Mouse (Mus musculus): Measurements from ENCODE around the gene Kif2c. TPM values are rescaled to one million over a fixed set of nuclear protein-coding genes. Genes with fewer than 3 reads are reported as not detected.

Kif2c gene
- polyA plus RNA-seq, 1 experiment from 2014 or later: 77.5 TPM

DNA sequence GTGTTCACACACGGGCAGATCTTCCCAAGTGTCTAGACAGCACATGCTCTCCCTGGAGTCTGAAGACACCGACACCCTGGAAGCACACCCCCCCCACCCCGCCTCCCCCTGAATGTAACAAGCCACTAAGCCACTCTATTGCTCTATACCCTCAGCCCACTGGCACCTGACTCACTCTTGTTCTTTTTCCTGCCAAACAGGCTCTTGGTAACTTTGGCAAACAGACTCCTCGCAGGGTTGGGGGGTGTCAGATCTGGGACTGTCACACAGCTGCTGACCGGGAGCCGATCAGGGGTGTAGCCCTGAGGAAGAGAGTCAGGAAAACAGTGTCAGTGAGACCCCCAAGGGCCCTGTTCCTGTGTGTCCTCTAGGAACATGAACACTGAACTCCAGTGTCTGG is 51.2 kb downstream of the Kif2c start:
- H3K36me3 ChIP-seq (ENCODE audit: control insufficient read depth, insufficient read depth, low read length): peaks cover 13% of the 10 kb centered on the region
- no peak for ATAC-seq (ENCODE audit: low FRiP score)
- peak overlapping the region; percentile 85 for H3K27ac ChIP-seq (ENCODE audit: low read depth, low read length)
- 68% methylated on average over 6 of the region's 6 CpGs for WGBS
- peak overlapping the region; percentile 67; the same call in 1 of the 2 replicates for H3K4me3 ChIP-seq (ENCODE audit: low read depth, low read length)
- no peaks in the 10 kb centered on the region; the same call in 1 of the 2 replicates for H3K27me3 ChIP-seq (ENCODE audit: control insufficient read depth, insufficient read depth, low read length)
- peaks cover 20% of the 10 kb centered on the region for H3K4me1 ChIP-seq (replicated peaks; ENCODE audit: control insufficient read depth, insufficient read depth, low read length)
- H3K9me3 ChIP-seq (ENCODE audit: control insufficient read depth, low read length): no peaks in the 10 kb centered on the region
- peak overlapping the region; percentile 23; the same call in 1 of the 2 replicates for H3K9ac ChIP-seq (ENCODE audit: low read depth, low read length)
- peak overlapping the region; percentile 92 for H3K4me2 ChIP-seq (replicated peaks; ENCODE audit: low read depth, low read length)
- no peak for DNase-seq (ENCODE audit: low spot score)

DNA sequence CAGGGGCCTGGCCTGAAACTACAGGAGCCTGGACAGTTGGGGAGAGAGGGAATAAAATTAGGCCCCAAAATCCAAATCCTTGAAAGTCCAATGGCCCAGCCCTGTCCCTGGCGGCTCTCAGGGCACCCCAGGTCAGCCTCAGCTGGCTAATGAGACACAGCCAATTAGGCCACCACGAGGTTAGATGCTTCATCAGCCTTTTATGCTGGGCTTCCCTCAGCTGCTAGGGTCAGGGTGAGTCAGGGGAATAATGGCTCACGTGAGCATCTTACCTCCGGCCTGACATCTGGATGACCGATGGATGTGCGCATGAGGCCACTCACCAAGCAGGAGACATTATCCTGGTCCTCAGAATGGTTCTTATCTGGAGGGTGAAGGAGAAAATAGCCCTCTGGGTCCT is 51.6 kb downstream of the Kif2c start:
- H3K4me2 ChIP-seq (replicated peaks; ENCODE audit: low read depth, low read length): peak overlapping the region; percentile 92
- H3K9ac ChIP-seq (ENCODE audit: low read depth, low read length): peak overlapping the region; percentile 11; the same call in 1 of the 2 replicates
- no peak for ATAC-seq (ENCODE audit: low FRiP score)
- no peaks in the 10 kb centered on the region for H3K9me3 ChIP-seq (ENCODE audit: control insufficient read depth, low read length)
- H3K27ac ChIP-seq (ENCODE audit: low read depth, low read length): peak overlapping the region; percentile 85
- H3K36me3 ChIP-seq (ENCODE audit: control insufficient read depth, insufficient read depth, low read length): peaks cover 13% of the 10 kb centered on the region
- no peaks in the 10 kb centered on the region; the same call in 1 of the 2 replicates for H3K27me3 ChIP-seq (ENCODE audit: control insufficient read depth, insufficient read depth, low read length)
- peak; percentile 54 for DNase-seq (ENCODE audit: low spot score)
- WGBS: 44% methylated on average over 6 of the region's 6 CpGs
- no peak overlapping the region for H3K4me3 ChIP-seq (ENCODE audit: low read depth, low read length)
- peaks cover 21% of the 10 kb centered on the region for H3K4me1 ChIP-seq (replicated peaks; ENCODE audit: control insufficient read depth, insufficient read depth, low read length)

DNA sequence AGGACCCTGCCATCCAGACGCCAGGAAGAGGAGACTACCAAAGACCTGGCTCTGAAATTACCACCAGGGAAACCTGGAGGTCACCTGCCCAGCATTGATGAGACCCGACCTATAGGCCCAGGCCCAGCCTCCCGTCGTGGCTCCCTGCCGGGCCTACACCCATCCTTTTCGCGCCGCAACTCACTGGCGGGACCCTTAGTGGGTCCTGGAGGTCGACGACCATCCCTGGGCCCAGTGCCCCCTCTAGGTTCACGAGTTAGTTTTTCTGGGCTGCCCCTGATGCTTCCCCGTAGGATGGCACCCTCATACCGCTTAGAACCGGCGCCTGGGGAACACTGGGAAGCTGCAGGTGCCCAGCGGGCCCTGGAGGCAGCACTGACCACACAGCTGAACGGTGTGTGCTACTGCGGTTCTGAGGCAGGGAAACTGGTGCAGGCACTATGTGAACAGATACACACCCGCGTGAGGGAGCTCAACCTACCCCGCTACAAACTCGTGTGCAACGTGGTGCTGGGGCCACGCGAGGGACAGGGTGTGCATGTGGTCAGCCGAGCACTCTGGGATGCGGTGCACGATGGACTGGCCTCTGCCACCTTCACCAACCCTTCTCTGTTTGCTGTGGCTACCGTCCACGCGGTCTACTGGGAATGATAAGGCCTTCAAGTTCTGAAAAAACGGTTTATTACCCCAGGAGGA is 54.3 kb downstream of the Kif2c start:
- Histone ChIP-seq H3K36me3 (ENCODE audit: control insufficient read depth, insufficient read depth, low read length) (peaks cover 13% of the 10 kb centered on the region), H3K4me1 (replicated peaks; ENCODE audit: control insufficient read depth, insufficient read depth, low read length) (peaks cover 30% of the 10 kb centered on the region), H3K9me3 (ENCODE audit: control insufficient read depth, low read length) (no peaks in the 10 kb centered on the region), H3K4me3 (ENCODE audit: low read depth, low read length) (no peak overlapping the region), H3K27me3 (ENCODE audit: control insufficient read depth, insufficient read depth, low read length) (no peaks in the 10 kb centered on the region; the same call in 1 of the 2 replicates), H3K27ac (ENCODE audit: low read depth, low read length) (no peak overlapping the region), H3K4me2 (replicated peaks; ENCODE audit: low read depth, low read length) (no peak overlapping the region), H3K9ac (ENCODE audit: low read depth, low read length) (no peak overlapping the region)
- ATAC-seq (ENCODE audit: low FRiP score): no peak
- 91% methylated on average over 33 of the region's 33 CpGs for WGBS
- DNase-seq (ENCODE audit: low spot score): no peak

DNA sequence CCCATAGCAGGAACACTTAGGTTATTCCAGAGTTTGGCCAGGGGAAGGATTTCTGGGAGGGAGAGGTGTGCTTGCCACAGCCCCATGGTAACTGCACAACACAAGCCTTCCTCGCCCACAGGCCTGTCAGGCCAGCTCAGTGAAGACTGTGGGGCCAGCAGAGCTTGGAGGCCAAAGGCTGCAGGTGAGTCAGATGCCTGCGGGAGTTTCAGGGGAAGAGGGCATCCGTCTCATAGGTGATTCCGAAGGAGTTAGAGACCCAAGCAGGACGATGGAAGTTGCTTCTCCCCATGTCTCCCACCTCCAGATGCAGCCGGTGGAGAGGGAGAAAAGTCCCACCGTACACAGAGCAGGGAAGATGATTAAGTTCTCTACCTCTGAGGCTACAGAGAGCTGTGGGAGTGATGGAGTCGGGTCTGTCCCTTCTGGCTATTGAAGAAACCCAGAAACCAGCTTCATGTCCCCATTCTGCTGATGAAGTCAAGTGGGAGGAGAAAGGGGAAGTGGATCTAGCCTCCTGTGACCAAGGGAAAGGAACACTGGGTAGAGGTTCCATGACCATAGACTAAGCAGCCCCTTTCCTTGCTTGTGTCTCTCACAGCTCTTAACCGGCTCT is 55.7 kb downstream of the Kif2c start, which contains the start of gene Tctex1d4:
Gene Tctex1d4, plus strand, starts transcription at position 120 of the 616 bp plus-strand sequence.
- H3K27ac ChIP-seq (ENCODE audit: low read depth, low read length): peak within 1 kb of the TSS; percentile 82
- no peak for DNase-seq (ENCODE audit: low spot score)
- peak within 1 kb of the TSS; percentile 49 for H3K9ac ChIP-seq (ENCODE audit: low read depth, low read length)
- H3K27me3 ChIP-seq (ENCODE audit: control insufficient read depth, insufficient read depth, low read length): no peaks in the 10 kb centered on the region
- no peak within 1 kb of the TSS for H3K4me3 ChIP-seq (ENCODE audit: low read depth, low read length)
- H3K36me3 ChIP-seq (ENCODE audit: control insufficient read depth, insufficient read depth, low read length): peaks cover 13% of the 10 kb centered on the region
- H3K4me1 ChIP-seq (replicated peaks; ENCODE audit: control insufficient read depth, insufficient read depth, low read length): peaks cover 24% of the 10 kb centered on the region
- ATAC-seq (ENCODE audit: low FRiP score): no peak
- 86% methylated on average over 9 of the region's 9 CpGs for WGBS
- H3K4me2 ChIP-seq (replicated peaks; ENCODE audit: low read depth, low read length): no peak within 1 kb of the TSS; the same call in 1 of the 2 replicates
- no peaks in the 10 kb centered on the region for H3K9me3 ChIP-seq (ENCODE audit: control insufficient read depth, low read length)

DNA sequence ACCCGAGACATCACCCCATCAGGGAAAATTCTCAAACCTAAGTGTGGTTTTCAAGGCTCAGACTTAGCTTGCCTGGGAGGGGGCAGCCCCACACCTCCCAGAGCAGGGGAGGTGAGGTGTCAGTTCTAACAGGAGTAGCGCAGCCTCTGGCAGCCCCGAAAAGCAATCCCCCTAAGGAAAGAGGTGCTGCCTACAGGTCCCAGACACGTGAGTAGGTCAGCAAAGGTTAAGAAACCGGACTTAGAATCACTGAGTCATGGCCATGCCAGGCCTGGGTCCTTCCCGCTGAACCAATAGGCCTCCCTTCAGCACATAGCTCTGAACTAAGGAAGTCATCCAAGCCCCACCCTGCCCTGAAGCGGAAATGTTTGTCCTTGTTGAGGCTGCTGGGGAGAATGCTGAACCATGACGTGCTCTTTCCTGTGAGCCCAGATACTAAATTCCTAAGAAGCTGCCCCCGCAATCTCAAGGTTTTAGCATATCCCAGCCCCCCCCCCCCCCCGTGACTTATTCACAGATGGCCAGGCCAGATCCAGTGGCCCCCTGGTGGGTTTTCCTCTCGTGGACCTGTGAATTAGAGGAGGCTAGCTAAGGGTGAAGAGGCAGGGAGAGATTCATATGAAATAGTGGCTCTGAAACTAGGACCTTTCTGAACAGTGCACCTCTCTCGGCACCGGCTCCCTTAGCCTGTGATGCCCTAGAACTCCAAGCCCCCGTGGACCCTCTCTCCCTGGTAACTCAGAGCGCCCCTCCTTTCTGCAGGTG is 56.3 kb downstream of the Kif2c start:
- no peaks in the 10 kb centered on the region for H3K27me3 ChIP-seq (ENCODE audit: control insufficient read depth, insufficient read depth, low read length)
- H3K27ac ChIP-seq (ENCODE audit: low read depth, low read length): peak overlapping the region; percentile 82
- ATAC-seq (ENCODE audit: low FRiP score): peak; percentile 22; the same call in 1 of the 2 replicates
- H3K4me1 ChIP-seq (replicated peaks; ENCODE audit: control insufficient read depth, insufficient read depth, low read length): peaks cover 18% of the 10 kb centered on the region
- peak; percentile 42 for DNase-seq (ENCODE audit: low spot score)
- no peaks in the 10 kb centered on the region for H3K9me3 ChIP-seq (ENCODE audit: control insufficient read depth, low read length)
- H3K4me2 ChIP-seq (replicated peaks; ENCODE audit: low read depth, low read length): no peak overlapping the region; the same call in 1 of the 2 replicates
- H3K4me3 ChIP-seq (ENCODE audit: low read depth, low read length): no peak overlapping the region
- 46% methylated on average over 15 of the region's 15 CpGs for WGBS
- peaks cover 13% of the 10 kb centered on the region for H3K36me3 ChIP-seq (ENCODE audit: control insufficient read depth, insufficient read depth, low read length)
- peak overlapping the region; percentile 49 for H3K9ac ChIP-seq (ENCODE audit: low read depth, low read length)

DNA sequence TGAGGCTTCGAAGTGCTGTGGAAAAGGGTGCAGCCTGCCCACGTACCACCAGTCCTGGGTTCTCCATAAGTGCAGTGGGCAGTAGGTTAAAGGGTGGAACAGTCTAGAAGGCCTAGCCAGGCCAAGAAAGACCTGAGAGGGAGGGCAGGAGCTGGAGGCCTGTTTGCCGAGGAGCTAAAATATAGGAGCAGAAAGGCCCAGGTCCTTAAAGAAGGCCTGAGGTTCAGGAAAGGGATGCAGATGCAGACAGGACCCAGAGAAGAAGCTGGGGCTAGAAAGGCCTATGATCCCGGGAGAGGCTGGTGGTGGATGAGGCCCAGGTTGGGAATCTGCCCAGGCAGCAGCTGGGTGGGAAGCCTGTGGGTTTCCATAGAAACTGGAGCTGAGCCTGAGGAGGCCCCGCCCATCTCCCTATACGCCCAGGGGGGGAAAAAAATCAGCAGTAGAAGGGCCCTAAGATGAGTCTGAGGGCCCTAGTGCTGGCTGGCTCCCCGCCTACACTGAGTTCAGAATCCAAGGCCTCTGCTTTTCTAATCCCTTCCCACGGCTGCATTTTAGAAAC is 57.0 kb downstream of the Kif2c start, which contains the start of gene Btbd19:
Gene Btbd19, minus strand, starts transcription at position 378 of the 562 bp plus-strand sequence.
- Histone ChIP-seq H3K9ac (ENCODE audit: low read depth, low read length) (peak within 1 kb of the TSS; percentile 49), H3K9me3 (ENCODE audit: control insufficient read depth, low read length) (no peaks in the 10 kb centered on the region), H3K36me3 (ENCODE audit: control insufficient read depth, insufficient read depth, low read length) (peaks cover 11% of the 10 kb centered on the region), H3K27ac (ENCODE audit: low read depth, low read length) (peak within 1 kb of the TSS; percentile 82), H3K4me3 (ENCODE audit: low read depth, low read length) (no peak within 1 kb of the TSS), H3K27me3 (ENCODE audit: control insufficient read depth, insufficient read depth, low read length) (no peaks in the 10 kb centered on the region), H3K4me1 (replicated peaks; ENCODE audit: control insufficient read depth, insufficient read depth, low read length) (peaks cover 16% of the 10 kb centered on the region), H3K4me2 (replicated peaks; ENCODE audit: low read depth, low read length) (no peak within 1 kb of the TSS; the same call in 1 of the 2 replicates)
- ATAC-seq (ENCODE audit: low FRiP score) (peak; percentile 36; the same call in 1 of the 2 replicates), DNase-seq (ENCODE audit: low spot score) (peak; percentile 58)
- WGBS: 38% methylated on average over 8 of the region's 8 CpGs

DNA sequence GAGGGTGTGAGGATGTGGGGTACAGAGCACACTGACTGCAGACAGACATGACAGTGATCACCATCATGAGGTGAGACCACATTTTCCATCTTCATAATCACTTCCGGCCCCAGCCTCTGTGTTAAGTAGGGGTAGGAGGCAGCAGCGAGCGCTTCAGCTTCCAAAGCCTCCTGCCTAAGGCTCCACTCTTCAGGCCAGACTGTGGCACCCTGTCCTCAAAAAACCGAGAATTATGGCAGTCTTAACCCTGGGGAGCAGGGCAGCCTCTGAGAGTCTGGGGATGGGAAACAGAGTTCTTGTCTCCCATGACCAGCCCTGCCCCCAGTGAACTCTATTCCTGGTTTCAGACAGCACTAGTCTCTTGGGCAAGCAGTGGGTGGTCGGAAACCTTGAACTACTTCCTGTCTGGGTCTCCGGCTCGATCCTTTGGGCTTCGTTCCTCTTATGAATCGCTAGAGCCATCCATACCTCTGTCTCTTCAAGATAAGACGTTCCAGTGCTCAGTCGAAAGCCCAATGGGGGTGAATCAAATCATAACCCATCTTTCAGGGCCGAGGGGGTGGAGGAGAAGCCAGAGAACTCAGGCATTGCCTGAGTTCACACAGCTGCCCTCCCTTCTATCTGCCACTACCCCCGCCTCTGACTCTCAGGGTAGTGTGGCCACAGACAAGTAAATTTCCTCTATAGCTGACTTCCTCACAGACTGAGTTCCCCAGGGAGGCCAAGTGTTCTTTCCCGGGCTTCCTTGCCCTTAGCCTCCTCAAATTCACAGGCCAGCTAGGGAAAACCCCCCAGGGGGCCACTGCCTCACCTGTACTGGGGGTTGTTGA is 57.7 kb downstream of the Kif2c start:
- Histone ChIP-seq H3K4me2 (replicated peaks; ENCODE audit: low read depth, low read length) (no peak overlapping the region), H3K4me3 (ENCODE audit: low read depth, low read length) (no peak overlapping the region), H3K27ac (ENCODE audit: low read depth, low read length) (peak overlapping the region; percentile 82), H3K4me1 (replicated peaks; ENCODE audit: control insufficient read depth, insufficient read depth, low read length) (peaks cover 15% of the 10 kb centered on the region), H3K9me3 (ENCODE audit: control insufficient read depth, low read length) (no peaks in the 10 kb centered on the region), H3K27me3 (ENCODE audit: control insufficient read depth, insufficient read depth, low read length) (no peaks in the 10 kb centered on the region), H3K9ac (ENCODE audit: low read depth, low read length) (peak overlapping the region; percentile 49), H3K36me3 (ENCODE audit: control insufficient read depth, insufficient read depth, low read length) (peaks cover 9% of the 10 kb centered on the region)
- ATAC-seq (ENCODE audit: low FRiP score) (no peak), DNase-seq (ENCODE audit: low spot score) (no peak)
- 65% methylated on average over 14 of the region's 14 CpGs for WGBS

DNA sequence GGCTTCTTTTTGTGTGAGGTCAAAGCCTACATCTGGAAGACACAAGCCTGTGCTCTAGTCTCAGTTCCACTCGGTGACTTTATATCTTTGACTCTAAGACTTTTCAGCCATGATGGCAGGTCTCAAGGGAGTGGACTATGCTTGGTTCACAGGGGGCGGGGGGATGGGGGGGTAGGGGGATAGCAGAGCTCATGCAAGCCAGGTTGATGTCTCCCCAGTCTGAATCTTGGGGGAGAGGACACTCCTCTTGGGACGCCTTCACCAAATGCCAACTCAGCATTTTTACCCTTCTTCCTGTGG is 58.3 kb downstream of the Kif2c start:
- Histone ChIP-seq H3K4me3 (ENCODE audit: low read depth, low read length) (no peak overlapping the region), H3K9ac (ENCODE audit: low read depth, low read length) (no peak overlapping the region), H3K4me1 (replicated peaks; ENCODE audit: control insufficient read depth, insufficient read depth, low read length) (peaks cover 15% of the 10 kb centered on the region), H3K36me3 (ENCODE audit: control insufficient read depth, insufficient read depth, low read length) (peaks cover 9% of the 10 kb centered on the region), H3K9me3 (ENCODE audit: control insufficient read depth, low read length) (no peaks in the 10 kb centered on the region), H3K4me2 (replicated peaks; ENCODE audit: low read depth, low read length) (no peak overlapping the region), H3K27me3 (ENCODE audit: control insufficient read depth, insufficient read depth, low read length) (no peaks in the 10 kb centered on the region), H3K27ac (ENCODE audit: low read depth, low read length) (no peak overlapping the region)
- no peak for ATAC-seq (ENCODE audit: low FRiP score)
- 90% methylated on average over 3 of the region's 3 CpGs for WGBS
- DNase-seq (ENCODE audit: low spot score): no peak

Data from hindbrain, embryonic 11.5 days (tissue).